Mouse (Mus musculus): ENCODE measurements around the gene Gm10447. TPM values are rescaled to one million over a fixed set of nuclear protein-coding genes. Genes with fewer than 3 reads are reported as not detected.
A peak's percentile ranks its signal among the peaks of the same experiment; 100 is the strongest.

The Gm10447 gene
- polyA plus RNA-seq, 1 experiment: not detected

- DNase-seq (ENCODE audit: low read depth): no peak
- TF ChIP-seq POLR2A (IDR thresholded peaks at IDR 0.05; ENCODE audit: borderline replicate concordance, extremely low read depth, insufficient read depth, insufficient read length, poor library complexity, severe bottlenecking) (no peak), CTCF (IDR thresholded peaks at IDR 0.05; ENCODE audit: borderline replicate concordance, extremely low read depth, insufficient read depth, insufficient read length) (0 out of 2 replicates have a peak, but pooled peaks have one; percentile 0)
These were observed 553 bp upstream of the Gm10447 start for GRCm38 (mm10) chr11:53457372-53457954.

- TF ChIP-seq CTCF (IDR thresholded peaks at IDR 0.05; ENCODE audit: borderline replicate concordance, extremely low read depth, insufficient read depth, insufficient read length): no peak
- TF ChIP-seq POLR2A (IDR thresholded peaks at IDR 0.05; ENCODE audit: borderline replicate concordance, extremely low read depth, insufficient read depth, insufficient read length, poor library complexity, severe bottlenecking): no peak
- DNase-seq (ENCODE audit: low read depth): no peak
These were observed 3.9 kb downstream of the Gm10447 start for GRCm38 (mm10) chr11:53453031-53453430.

- TF ChIP-seq POLR2A (IDR thresholded peaks at IDR 0.05; ENCODE audit: borderline replicate concordance, extremely low read depth, insufficient read depth, insufficient read length, poor library complexity, severe bottlenecking): no peak
- no peak for TF ChIP-seq CTCF (IDR thresholded peaks at IDR 0.05; ENCODE audit: borderline replicate concordance, extremely low read depth, insufficient read depth, insufficient read length)
These were observed 4.5 kb downstream of the Gm10447 start for GRCm38 (mm10) chr11:53452396-53452795.

GRCm38 (mm10) chr11:53451361-53451760 is 5.5 kb downstream of the Gm10447 start:
- no peak for TF ChIP-seq CTCF (IDR thresholded peaks at IDR 0.05; ENCODE audit: borderline replicate concordance, extremely low read depth, insufficient read depth, insufficient read length)
- no peak for DNase-seq (ENCODE audit: low read depth)

More at GRCm38 (mm10) chr11:53452396-53452795, 4.5 kb downstream of the Gm10447 start:
- DNase-seq (ENCODE audit: low read depth): no peak

GRCm38 (mm10) chr11:53450070-53450705 is 6.7 kb downstream of the Gm10447 start:
- TF ChIP-seq CTCF (IDR thresholded peaks at IDR 0.05; ENCODE audit: borderline replicate concordance, extremely low read depth, insufficient read depth, insufficient read length): no peak
- no peak for TF ChIP-seq POLR2A (IDR thresholded peaks at IDR 0.05; ENCODE audit: borderline replicate concordance, extremely low read depth, insufficient read depth, insufficient read length, poor library complexity, severe bottlenecking)
- DNase-seq (ENCODE audit: low read depth): no peak

GRCm38 (mm10) chr11:53448529-53448928 is 8.4 kb downstream of the Gm10447 start:
- no peak for DNase-seq (ENCODE audit: low read depth)
- TF ChIP-seq CTCF (IDR thresholded peaks at IDR 0.05; ENCODE audit: borderline replicate concordance, extremely low read depth, insufficient read depth, insufficient read length) (no peak), POLR2A (IDR thresholded peaks at IDR 0.05; ENCODE audit: borderline replicate concordance, extremely low read depth, insufficient read depth, insufficient read length, poor library complexity, severe bottlenecking) (no peak)

GRCm38 (mm10) chr11:53447996-53448395 is 8.9 kb downstream of the Gm10447 start:
- no peak for TF ChIP-seq CTCF (IDR thresholded peaks at IDR 0.05; ENCODE audit: borderline replicate concordance, extremely low read depth, insufficient read depth, insufficient read length)
- no peak for TF ChIP-seq POLR2A (IDR thresholded peaks at IDR 0.05; ENCODE audit: borderline replicate concordance, extremely low read depth, insufficient read depth, insufficient read length, poor library complexity, severe bottlenecking)
- DNase-seq (ENCODE audit: low read depth): no peak

- no peak for DNase-seq (ENCODE audit: low read depth)
- TF ChIP-seq CTCF (IDR thresholded peaks at IDR 0.05; ENCODE audit: borderline replicate concordance, extremely low read depth, insufficient read depth, insufficient read length): no peak
- TF ChIP-seq POLR2A (IDR thresholded peaks at IDR 0.05; ENCODE audit: borderline replicate concordance, extremely low read depth, insufficient read depth, insufficient read length, poor library complexity, severe bottlenecking): no peak
These were observed 10.7 kb downstream of the Gm10447 start for GRCm38 (mm10) chr11:53446183-53446582.

- TF ChIP-seq CTCF (IDR thresholded peaks at IDR 0.05; ENCODE audit: borderline replicate concordance, extremely low read depth, insufficient read depth, insufficient read length): no peak
- no peak for TF ChIP-seq POLR2A (IDR thresholded peaks at IDR 0.05; ENCODE audit: borderline replicate concordance, extremely low read depth, insufficient read depth, insufficient read length, poor library complexity, severe bottlenecking)
- DNase-seq (ENCODE audit: low read depth): no peak
These were observed 11.3 kb downstream of the Gm10447 start for GRCm38 (mm10) chr11:53445562-53445961.

GRCm38 (mm10) chr11:53443861-53444260 is 13.0 kb downstream of the Gm10447 start:
- no peak for TF ChIP-seq CTCF (IDR thresholded peaks at IDR 0.05; ENCODE audit: borderline replicate concordance, extremely low read depth, insufficient read depth, insufficient read length)
- no peak for DNase-seq (ENCODE audit: low read depth)

- TF ChIP-seq POLR2A (IDR thresholded peaks at IDR 0.05; ENCODE audit: borderline replicate concordance, extremely low read depth, insufficient read depth, insufficient read length, poor library complexity, severe bottlenecking) (no peak), CTCF (IDR thresholded peaks at IDR 0.05; ENCODE audit: borderline replicate concordance, extremely low read depth, insufficient read depth, insufficient read length) (no peak)
- DNase-seq (ENCODE audit: low read depth): no peak
These were observed 15.0 kb downstream of the Gm10447 start for GRCm38 (mm10) chr11:53441921-53442320.

- TF ChIP-seq POLR2A (IDR thresholded peaks at IDR 0.05; ENCODE audit: borderline replicate concordance, extremely low read depth, insufficient read depth, insufficient read length, poor library complexity, severe bottlenecking) (no peak), CTCF (IDR thresholded peaks at IDR 0.05; ENCODE audit: borderline replicate concordance, extremely low read depth, insufficient read depth, insufficient read length) (no peak)
- no peak for DNase-seq (ENCODE audit: low read depth)
These were observed 20.6 kb downstream of the Gm10447 start for GRCm38 (mm10) chr11:53436338-53436737.
